41 mouse cellular contexts compared by ENCODE assay signal in the genomic region with DNA sequence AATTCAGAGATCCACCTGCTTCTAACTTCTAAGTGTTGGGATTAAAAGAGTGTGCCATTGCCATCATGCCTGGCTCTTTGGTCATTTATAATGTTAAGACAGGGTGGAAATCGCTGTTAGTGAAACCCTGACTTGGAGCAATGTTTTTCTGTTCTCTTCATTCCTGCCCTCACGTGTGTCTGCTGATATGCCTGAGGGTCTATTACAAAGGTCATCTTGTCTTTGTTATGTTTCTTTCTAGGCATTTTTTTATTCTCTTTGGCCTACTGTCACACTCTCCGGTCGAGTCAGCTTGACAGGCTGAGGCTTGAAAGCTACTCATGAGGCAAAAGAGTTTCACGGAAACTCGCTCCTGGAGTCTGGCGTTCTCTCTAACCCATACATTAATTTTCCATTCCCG. TPM values are rescaled to one million over a fixed set of nuclear protein-coding genes. Genes with fewer than 3 reads are reported as not detected.
"Had no signal": no experiment of that assay in that cellular context is flagged by ENCODE, and none has a peak within 500 bp of the region (broad histone marks: within the 10 kb centered on the region; RNA-seq: fewer than 3 reads in every experiment).

No protein-coding gene starts in this region.

- ATAC-seq: liver, embryonic 12.5 days; liver, postnatal 0 days; lung, postnatal 0 days; midbrain, embryonic 13.5 days; midbrain, embryonic 15.5 days; midbrain, embryonic 16.5 days had no signal

- H3K9me3 ChIP-seq: limb, embryonic 10.5 days; limb, embryonic 12.5 days; limb, embryonic 13.5 days; limb, embryonic 15.5 days; liver, embryonic 12.5 days; liver, embryonic 13.5 days; liver, embryonic 15.5 days; lung, embryonic 15.5 days; megakaryocyte, embryonic 14.5 days; midbrain, embryonic 10.5 days; midbrain, embryonic 12.5 days; midbrain, embryonic 13.5 days; midbrain, embryonic 15.5 days; neural tube, embryonic 12.5 days had no signal

- H3K27me3 ChIP-seq: limb, embryonic 12.5 days; limb, embryonic 13.5 days; limb, embryonic 15.5 days; liver, embryonic 12.5 days; liver, embryonic 13.5 days; liver, embryonic 15.5 days; lung, embryonic 15.5 days; megakaryocyte, embryonic 14.5 days; midbrain, embryonic 12.5 days; midbrain, embryonic 13.5 days; midbrain, embryonic 15.5 days; neural tube, embryonic 12.5 days had no signal

- DNase-seq: left cerebral cortex, postnatal 4 days; liver; liver, embryonic 13.5 days; liver, postnatal 0 days; lung, adult 18-20 months; lung, adult 2 months; lung, embryonic 14.5 days; lung, postnatal 10 days; lung, postnatal 14 days; lung, postnatal 36 days; lung, postnatal 4 days; midbrain, embryonic 14.5 days had no signal

- H3K4me3 ChIP-seq: limb, embryonic 10.5 days; limb, embryonic 12.5 days; limb, embryonic 13.5 days; limb, embryonic 15.5 days; liver, embryonic 12.5 days; liver, embryonic 13.5 days; liver, embryonic 15.5 days; lung, embryonic 15.5 days; megakaryocyte, embryonic 14.5 days; midbrain, embryonic 10.5 days; midbrain, embryonic 12.5 days; midbrain, embryonic 13.5 days; midbrain, embryonic 15.5 days; myocyte; neural tube, embryonic 12.5 days had no signal

- H3K36me3 ChIP-seq: limb, embryonic 10.5 days; limb, embryonic 12.5 days; limb, embryonic 13.5 days; limb, embryonic 15.5 days; liver, embryonic 12.5 days; liver, embryonic 13.5 days; liver, embryonic 15.5 days; lung, embryonic 15.5 days; midbrain, embryonic 10.5 days; midbrain, embryonic 12.5 days; midbrain, embryonic 13.5 days; midbrain, embryonic 15.5 days; neural tube, embryonic 12.5 days had no signal

- H3K4me2 ChIP-seq: limb, embryonic 12.5 days; limb, embryonic 13.5 days; limb, embryonic 15.5 days; liver, embryonic 11.5 days; liver, embryonic 12.5 days; liver, embryonic 13.5 days; liver, embryonic 15.5 days; lung, embryonic 14.5 days; lung, embryonic 15.5 days; midbrain, embryonic 11.5 days; midbrain, embryonic 12.5 days; midbrain, embryonic 13.5 days; midbrain, embryonic 15.5 days; neural tube, embryonic 12.5 days had no signal

- H3K27ac ChIP-seq: limb, embryonic 10.5 days; limb, embryonic 12.5 days; limb, embryonic 13.5 days; limb, embryonic 15.5 days; liver, embryonic 12.5 days; liver, embryonic 13.5 days; liver, embryonic 14.5 days; liver, embryonic 15.5 days; lung, embryonic 15.5 days; macrophage; midbrain, embryonic 10.5 days; midbrain, embryonic 12.5 days; midbrain, embryonic 13.5 days; midbrain, embryonic 15.5 days; neural tube, embryonic 12.5 days had no signal

- H3K4me1 ChIP-seq: limb, embryonic 10.5 days; limb, embryonic 12.5 days; limb, embryonic 13.5 days; limb, embryonic 15.5 days; liver, embryonic 12.5 days; liver, embryonic 13.5 days; liver, embryonic 15.5 days; lung, embryonic 15.5 days; megakaryocyte, embryonic 14.5 days; midbrain, embryonic 10.5 days; midbrain, embryonic 12.5 days; midbrain, embryonic 13.5 days; midbrain, embryonic 15.5 days; neural tube, embryonic 12.5 days had no signal

- H3K9ac ChIP-seq: limb, embryonic 12.5 days; limb, embryonic 13.5 days; limb, embryonic 15.5 days; liver, embryonic 12.5 days; liver, embryonic 13.5 days; liver, embryonic 14.5 days; liver, embryonic 15.5 days; liver, postnatal 0 days; lung, embryonic 14.5 days; lung, embryonic 15.5 days; midbrain, embryonic 12.5 days; midbrain, embryonic 13.5 days; midbrain, embryonic 15.5 days; neural tube, embryonic 12.5 days had no signal

RNA-seq across cellular contexts. Expression of gene 4930505A04Rik, which starts 27.9 kb away (rescaled TPM):
- total RNA-seq: liver, adult 2 months; megakaryocyte progenitor cell, adult 5-6 weeks; megakaryocyte, adult 5-6 weeks; megakaryocyte-erythroid progenitor cell, adult 5-6 weeks; midbrain, postnatal 0 days; monocyte, adult 5-6 weeks had no signal
- polyA plus RNA-seq: limb, embryonic 10.5 days; limb, embryonic 11.5 days; limb, embryonic 12.5 days; limb, embryonic 13.5 days; limb, embryonic 14.5 days; liver, adult 2 months; liver, embryonic 11.5 days; liver, embryonic 12.5 days; liver, embryonic 13.5 days; liver, embryonic 14.5 days; liver, embryonic 15.5 days; liver, embryonic 16.5 days; liver, postnatal 0 days; lung, adult 2 months; lung, embryonic 14.5 days; lung, embryonic 15.5 days; macrophage; midbrain, embryonic 10.5 days; midbrain, embryonic 11.5 days; midbrain, embryonic 12.5 days; midbrain, embryonic 13.5 days; midbrain, embryonic 16.5 days had no signal
